Mouse (Mus musculus) erythroblast, embryonic 14.5 days (primary cell): Measurements from ENCODE around the gene Alkbh4. TPM values are rescaled to one million over a fixed set of nuclear protein-coding genes. Genes with fewer than 3 reads are reported as not detected.
"Not testable (repeated sequence)": the region's sequence is repeated elsewhere in the genome, so short reads cannot be mapped to it uniquely, and the experiment has no call there.

Source experiments
- H3K27me3 ChIP-seq: 2 replicates; pipeline ENCODE4 v1.6.1; 2012; ENCODE audit warnings: inconsistent platforms; ENCODE audit not compliant: control insufficient read depth
- H3K36me3 ChIP-seq: 2 replicates; pipeline ENCODE4 v1.6.1; 2012; ENCODE audit warnings: mild to moderate bottlenecking, inconsistent platforms; ENCODE audit not compliant: control insufficient read depth
- H3K4me1 ChIP-seq: 2 replicates; pipeline ENCODE4 v1.6.1; 2012; ENCODE audit warnings: inconsistent platforms; ENCODE audit not compliant: control insufficient read depth
- H3K4me3 ChIP-seq: replicated peaks from 2 replicates; pipeline ENCODE3; 2012; ENCODE audit warnings: moderate library complexity, mild to moderate bottlenecking, inconsistent platforms
- H3K9me3 ChIP-seq: 2 replicates; pipeline ENCODE4 v1.6.1; 2012; ENCODE audit warnings: low read length, inconsistent platforms, mixed read lengths; ENCODE audit not compliant: control insufficient read depth
- GATA1 ChIP-seq: IDR thresholded peaks from 2 replicates; pipeline ENCODE4 v1.6.1; 2012; ENCODE audit warnings: low read length, inconsistent platforms, mixed read lengths
- TAL1 ChIP-seq: IDR thresholded peaks from 3 replicates; pipeline ENCODE4 v1.6.1; 2012; ENCODE audit warnings: low read length, inconsistent platforms, mixed read lengths
- polyA plus RNA-seq: library from polyadenylated mRNA; stranded (reverse); fragments of >175 nt; gene quantifications from 2 replicates; pipeline ENCODE4 v1.2.3, GENCODE M21; 2012

The Alkbh4 gene
- polyA plus RNA-seq, 1 experiment = 5.1 TPM

GRCm38 (mm10) chr5:136155399-136155798, 19.5 kb downstream of the Alkbh4 start:
- no peak overlapping the region for H3K4me3 ChIP-seq
- no peaks in the 10 kb centered on the region for H3K4me1 ChIP-seq
- H3K36me3 ChIP-seq = no peaks in the 10 kb centered on the region
- H3K9me3 ChIP-seq = no peaks in the 10 kb centered on the region
- H3K27me3 ChIP-seq = no peaks in the 10 kb centered on the region
- TF ChIP-seq TAL1 (no peak), GATA1 (no peak)

- not testable (repeated sequence) for H3K27me3 ChIP-seq, H3K4me3 ChIP-seq, H3K36me3 ChIP-seq, H3K4me1 ChIP-seq, H3K9me3 ChIP-seq
Observed at GRCm38 (mm10) chr5:136160084-136160483, 24.1 kb downstream of the Alkbh4 start.

GRCm38 (mm10) chr5:136163807-136164474, 28.0 kb downstream of the Alkbh4 start:
- TF ChIP-seq TAL1 = no peak
- no peak for TF ChIP-seq GATA1
- Histone ChIP-seq H3K9me3 (peaks cover 6% of the 10 kb centered on the region), H3K4me1 (no peaks in the 10 kb centered on the region), H3K27me3 (no peaks in the 10 kb centered on the region), H3K4me3 (no peak overlapping the region), H3K36me3 (no peaks in the 10 kb centered on the region)

GRCm38 (mm10) chr5:136165246-136165645, 29.3 kb downstream of the Alkbh4 start:
- Histone ChIP-seq H3K4me1 (peaks cover 4% of the 10 kb centered on the region), H3K27me3 (no peaks in the 10 kb centered on the region), H3K36me3 (no peaks in the 10 kb centered on the region)

GRCm38 (mm10) chr5:136167296-136167695, 31.4 kb downstream of the Alkbh4 start:
- TF ChIP-seq GATA1 (no peak), TAL1 (no peak)
- H3K36me3 ChIP-seq = no peaks in the 10 kb centered on the region
- H3K4me3 ChIP-seq = no peak overlapping the region
- no peaks in the 10 kb centered on the region for H3K27me3 ChIP-seq
- H3K9me3 ChIP-seq = peaks cover 6% of the 10 kb centered on the region
- H3K4me1 ChIP-seq = peaks cover 21% of the 10 kb centered on the region

More at GRCm38 (mm10) chr5:136165246-136165645, 29.3 kb downstream of the Alkbh4 start:
- TF ChIP-seq GATA1 (no peak), TAL1 (no peak)
- peaks cover 6% of the 10 kb centered on the region for H3K9me3 ChIP-seq
- no peak overlapping the region for H3K4me3 ChIP-seq

GRCm38 (mm10) chr5:136168071-136168470, 32.1 kb downstream of the Alkbh4 start:
- Histone ChIP-seq H3K27me3 (no peaks in the 10 kb centered on the region), H3K4me1 (peaks cover 22% of the 10 kb centered on the region), H3K9me3 (peaks cover 6% of the 10 kb centered on the region), H3K36me3 (no peaks in the 10 kb centered on the region), H3K4me3 (no peak overlapping the region)
- TF ChIP-seq TAL1 (no peak), GATA1 (no peak)

GRCm38 (mm10) chr5:136169626-136170511, 33.9 kb downstream of the Alkbh4 start:
- Histone ChIP-seq H3K36me3 (no peaks in the 10 kb centered on the region), H3K4me1 (peaks cover 22% of the 10 kb centered on the region)

GRCm38 (mm10) chr5:136170512-136171362, 34.8 kb downstream of the Alkbh4 start, which contains the start of gene Orai2:
TSS of gene Orai2 (minus strand) at chr5:136170713.
- H3K4me1 ChIP-seq = peaks cover 22% of the 10 kb centered on the region
- no peaks in the 10 kb centered on the region for H3K36me3 ChIP-seq
- TF ChIP-seq GATA1 (no peak), TAL1 (no peak)

More at GRCm38 (mm10) chr5:136169626-136170511, 33.9 kb downstream of the Alkbh4 start:
- no peak for TF ChIP-seq TAL1
- no peak for TF ChIP-seq GATA1
- H3K9me3 ChIP-seq = peaks cover 6% of the 10 kb centered on the region
- H3K27me3 ChIP-seq = no peaks in the 10 kb centered on the region
- peak overlapping the region; percentile 71 for H3K4me3 ChIP-seq

More at GRCm38 (mm10) chr5:136170512-136171362, 34.8 kb downstream of the Alkbh4 start, which contains the start of gene Orai2:
- Histone ChIP-seq H3K27me3 (no peaks in the 10 kb centered on the region), H3K9me3 (peaks cover 6% of the 10 kb centered on the region), H3K4me3 (peak within 1 kb of the TSS; percentile 71)
